Mouse (Mus musculus) liver, embryonic 14.5 days (tissue): ENCODE measurements around the gene Fgfr2. TPM values are rescaled to one million over a fixed set of nuclear protein-coding genes. Genes with fewer than 3 reads are reported as not detected.
A peak's percentile ranks its signal among the peaks of the same experiment; 100 is the strongest.

Source experiments
- ATAC-seq: fragments of 200-750 bp; cut with Nextera tagmentation; 2 replicates; pipeline ENCODE4 v1.8.0; 2017; ENCODE audit warnings: moderate number of reproducible peaks, mild to moderate bottlenecking, moderate library complexity; ENCODE audit not compliant: insufficient read depth
- DNase-seq, 3 experiments: peaks; one replicate each; pipeline ENCODE4 v3.0.0-alpha.2; 2012 to 2013; ENCODE audit warnings: low read depth in 3 of 3, low spot score in 3 of 3
- H3K27ac ChIP-seq: fragments of 300-500 bp; sonication (generic); 2 replicates; pipeline ENCODE4 v1.5.1; 2014; ENCODE audit warnings: moderate library complexity, mild to moderate bottlenecking, control low read depth, inconsistent platforms
- H3K27me3 ChIP-seq: fragments of 300-500 bp; sonication (generic); 2 replicates; pipeline ENCODE4 v1.6.1; 2014; ENCODE audit warnings: mild to moderate bottlenecking, low read length, moderate library complexity; ENCODE audit not compliant: control insufficient read depth, insufficient read depth
- H3K36me3 ChIP-seq: fragments of 300-500 bp; sonication (generic); replicated peaks from 2 replicates; pipeline ENCODE4 v1.6.1; 2014; ENCODE audit warnings: low read depth; ENCODE audit not compliant: control insufficient read depth, insufficient read depth
- H3K4me1 ChIP-seq, 2 experiments: fragments of 200-500 bp in 1 of 2; fragments of 300-500 bp in 1 of 2; sonication (generic) in 1 of 2; replicated peaks; 2 replicates each; pipeline ENCODE4 v1.6.1; 2012 to 2014; ENCODE audit warnings: antibody characterized with exemption in 1 of 2, inconsistent platforms in 1 of 2, low read length in 1 of 2; ENCODE audit not compliant: control insufficient read depth in 2 of 2, insufficient read depth in 2 of 2
- H3K4me2 ChIP-seq: fragments of 300-500 bp; sonication (generic); 2 replicates; pipeline ENCODE4 v1.6.1; 2014; ENCODE audit warnings: low read depth, mild to moderate bottlenecking, control low read depth, moderate library complexity
- H3K4me3 ChIP-seq, 2 experiments: fragments of 200-500 bp in 1 of 2; fragments of 300-500 bp in 1 of 2; sonication (generic) in 1 of 2; 2 replicates each; pipeline ENCODE4 v1.5.1; 2012 to 2014; ENCODE audit warnings: low read depth in 2 of 2, low read length in 2 of 2, mild to moderate bottlenecking in 2 of 2, control low read depth in 1 of 2, inconsistent platforms in 1 of 2, moderate library complexity in 1 of 2; ENCODE audit not compliant: insufficient read depth in 1 of 2
- H3K9ac ChIP-seq: fragments of 300-500 bp; sonication (generic); replicated peaks from 2 replicates; pipeline ENCODE4 v1.6.1; 2014; ENCODE audit warnings: mild to moderate bottlenecking, control low read depth, moderate library complexity
- H3K9me3 ChIP-seq: fragments of 300-500 bp; sonication (generic); 2 replicates; pipeline ENCODE4 v1.6.1; 2016; ENCODE audit warnings: low read length, mixed read lengths; ENCODE audit not compliant: control insufficient read depth
- CTCF ChIP-seq: IDR thresholded peaks from 2 replicates; pipeline ENCODE4 v1.5.1; 2016; ENCODE audit warnings: antibody characterized with exemption, low read depth, control low read depth
- EP300 ChIP-seq: IDR thresholded peaks from 2 replicates; pipeline ENCODE4 v1.6.1; 2016; ENCODE audit warnings: antibody characterized with exemption, low read depth
- WGBS: fragments of 180-500 bp; shearing (Covaris S2); extraction: QIAGEN DNeasy Blood & Tissue Kit; methylation state at CpG from one replicate; pipeline ENCODE4 v1.1.7; 2014; ENCODE audit not compliant: insufficient replicate concordance; 5-methylcytosine and 5-hydroxymethylcytosine counted together
- polyA plus RNA-seq, 2 experiments: library from polyadenylated mRNA; depleted of rRNA in 1 of 2; stranded (reverse) in 1 of 2; unstranded in 1 of 2; fragments of >200 nt; fragmentation: Nextera tagmentation in 1 of 2; extraction: Ambion mirVana in 1 of 2; gene quantifications; 2 replicates each; pipeline versions ENCODE4 v1.2.1 to v1.2.3; 2012 to 2014

The Fgfr2 gene
- polyA plus RNA-seq, 2 experiments, result 7.9 to 8.8 TPM

DNA sequence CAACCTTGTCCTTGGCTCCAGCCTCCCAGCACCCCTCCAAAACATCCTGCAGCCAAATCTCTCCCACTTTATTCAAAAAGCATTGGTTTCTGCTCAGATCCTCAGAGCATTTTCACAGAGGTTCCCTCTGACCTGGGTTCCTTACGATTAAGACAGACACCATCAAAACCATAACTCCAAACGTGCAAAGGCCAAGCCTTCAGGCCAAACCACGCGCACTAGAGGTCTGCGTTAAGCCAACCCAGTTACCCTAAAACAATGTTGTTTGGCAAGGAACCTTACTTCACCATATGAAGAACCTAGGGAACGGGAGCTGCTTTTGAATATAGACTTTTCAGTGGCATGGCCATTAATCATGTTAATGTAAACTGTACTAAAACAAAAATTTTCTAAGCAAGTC, 313.4 kb downstream of the Fgfr2 start:
- TF ChIP-seq CTCF (no peak), EP300 (no peak)
- Histone ChIP-seq H3K4me2 (peak overlapping the region; percentile 47), H3K9me3 (no peaks in the 10 kb centered on the region), H3K9ac (no peak overlapping the region), H3K27ac (no peak overlapping the region), H3K4me1 (peaks cover 34 to 50% of the 10 kb centered on the region in 2 experiments), H3K36me3 (no peaks in the 10 kb centered on the region), H3K4me3 (no peak overlapping the region), H3K27me3 (peaks cover 10% of the 10 kb centered on the region)
- DNase-seq (no peak), ATAC-seq (no peak)
- 58% methylated on average over 6 of the region's 6 CpGs for WGBS

DNA sequence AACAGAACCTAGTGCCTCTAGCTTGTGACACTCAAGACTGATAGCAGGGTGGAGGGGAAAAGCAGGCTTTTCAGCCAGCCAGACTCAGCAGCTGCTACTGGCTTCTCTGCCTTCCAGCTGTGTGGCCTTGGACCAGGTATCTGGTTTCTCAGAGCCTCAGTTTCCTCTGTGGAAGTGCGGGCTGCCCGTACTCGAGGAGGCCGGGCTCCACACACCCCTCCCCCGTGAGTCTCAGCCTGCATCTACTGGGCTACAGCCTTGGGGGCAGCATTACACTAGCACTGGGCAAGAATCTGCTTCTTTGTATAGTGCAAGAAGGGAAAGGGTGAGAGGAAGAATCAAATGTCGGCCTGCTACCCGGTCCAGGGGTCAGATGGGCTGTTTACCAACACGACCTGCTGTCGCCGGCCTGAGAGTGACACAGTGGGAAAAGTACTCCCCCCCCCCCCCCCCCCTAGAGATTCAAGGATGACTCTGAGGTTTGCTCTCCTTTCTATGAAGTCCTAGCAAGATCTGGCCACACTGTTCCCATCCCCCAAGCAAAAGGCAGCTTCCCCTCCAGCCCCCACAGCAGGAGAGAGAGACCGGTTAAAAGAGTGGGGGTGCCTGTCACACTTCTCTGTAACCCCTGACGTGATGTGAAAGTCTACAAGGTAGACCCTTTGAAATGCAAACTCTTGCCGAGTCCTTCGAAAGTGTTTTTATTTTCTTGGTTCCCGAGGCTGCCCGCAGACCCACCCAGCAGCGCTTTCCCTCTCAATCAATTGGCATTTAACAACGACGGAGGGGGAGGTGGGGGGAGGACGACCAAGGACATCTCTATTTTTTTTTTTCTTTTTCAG, 314.1 kb downstream of the Fgfr2 start:
- H3K9me3 ChIP-seq, result no peaks in the 10 kb centered on the region
- WGBS, result 12% methylated on average over 20 of the region's 20 CpGs
- H3K36me3 ChIP-seq, result no peaks in the 10 kb centered on the region
- H3K9ac ChIP-seq, result peak overlapping the region; percentile 39
- H3K4me1 ChIP-seq, result peaks cover 40 to 55% of the 10 kb centered on the region in 2 experiments
- peaks cover 10% of the 10 kb centered on the region for H3K27me3 ChIP-seq
- TF ChIP-seq CTCF (0 out of 2 replicates have a peak, but pooled peaks have one; percentile 18), EP300 (no peak)
- DNase-seq, result no peak
- ATAC-seq, result no peak
- no peak overlapping the region for H3K4me3 ChIP-seq
- peak overlapping the region; percentile 60 for H3K27ac ChIP-seq
- H3K4me2 ChIP-seq, result peak overlapping the region; percentile 47

DNA sequence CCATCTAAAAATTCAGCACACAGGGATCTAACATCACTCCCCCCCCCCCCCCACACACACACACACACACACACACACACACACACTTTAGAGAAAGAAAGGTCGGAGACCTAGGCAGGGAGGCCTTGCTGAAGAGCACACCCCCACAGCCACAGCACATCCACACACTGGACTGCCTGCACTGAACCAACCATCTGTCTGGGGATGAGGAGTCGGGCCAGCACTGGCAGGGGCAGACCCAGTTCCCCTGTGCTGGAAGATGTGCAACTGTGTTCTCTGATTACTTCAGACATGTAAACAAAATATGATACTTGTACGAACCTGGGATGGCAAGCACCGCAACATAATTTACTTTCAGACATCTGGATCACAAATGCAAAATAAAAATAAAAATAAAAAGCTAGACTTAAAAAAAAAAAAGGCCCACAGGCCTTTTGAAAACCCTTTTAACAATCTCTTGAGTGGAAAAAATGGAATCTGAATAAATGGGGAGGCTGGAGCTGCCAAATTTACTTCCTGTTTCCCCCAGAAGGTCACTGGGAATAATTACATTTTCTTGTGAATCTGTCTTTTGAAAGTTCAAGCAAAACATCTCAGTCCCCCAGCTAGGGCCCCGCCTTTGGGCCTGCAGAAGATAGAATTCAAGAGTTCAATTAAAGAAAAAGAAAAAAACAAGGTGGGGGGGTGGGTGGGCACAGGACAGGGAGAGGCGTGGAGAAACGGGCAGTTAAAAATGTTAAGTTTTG, 314.9 kb downstream of the Fgfr2 start:
- Histone ChIP-seq H3K9ac (no peak overlapping the region; the same call in 1 of the 2 replicates), H3K4me1 (peaks cover 44 to 59% of the 10 kb centered on the region in 2 experiments), H3K9me3 (no peaks in the 10 kb centered on the region), H3K27me3 (peaks cover 2% of the 10 kb centered on the region; the same call in 1 of the 2 replicates), H3K4me2 (no peak overlapping the region), H3K36me3 (no peaks in the 10 kb centered on the region), H3K4me3 (no peak overlapping the region), H3K27ac (peak overlapping the region; percentile 60; the same call in 1 of the 2 replicates)
- ATAC-seq, result no peak
- TF ChIP-seq CTCF (no peak), EP300 (no peak)
- no peak for DNase-seq
- WGBS, result 73% methylated on average over 7 of the region's 7 CpGs

DNA sequence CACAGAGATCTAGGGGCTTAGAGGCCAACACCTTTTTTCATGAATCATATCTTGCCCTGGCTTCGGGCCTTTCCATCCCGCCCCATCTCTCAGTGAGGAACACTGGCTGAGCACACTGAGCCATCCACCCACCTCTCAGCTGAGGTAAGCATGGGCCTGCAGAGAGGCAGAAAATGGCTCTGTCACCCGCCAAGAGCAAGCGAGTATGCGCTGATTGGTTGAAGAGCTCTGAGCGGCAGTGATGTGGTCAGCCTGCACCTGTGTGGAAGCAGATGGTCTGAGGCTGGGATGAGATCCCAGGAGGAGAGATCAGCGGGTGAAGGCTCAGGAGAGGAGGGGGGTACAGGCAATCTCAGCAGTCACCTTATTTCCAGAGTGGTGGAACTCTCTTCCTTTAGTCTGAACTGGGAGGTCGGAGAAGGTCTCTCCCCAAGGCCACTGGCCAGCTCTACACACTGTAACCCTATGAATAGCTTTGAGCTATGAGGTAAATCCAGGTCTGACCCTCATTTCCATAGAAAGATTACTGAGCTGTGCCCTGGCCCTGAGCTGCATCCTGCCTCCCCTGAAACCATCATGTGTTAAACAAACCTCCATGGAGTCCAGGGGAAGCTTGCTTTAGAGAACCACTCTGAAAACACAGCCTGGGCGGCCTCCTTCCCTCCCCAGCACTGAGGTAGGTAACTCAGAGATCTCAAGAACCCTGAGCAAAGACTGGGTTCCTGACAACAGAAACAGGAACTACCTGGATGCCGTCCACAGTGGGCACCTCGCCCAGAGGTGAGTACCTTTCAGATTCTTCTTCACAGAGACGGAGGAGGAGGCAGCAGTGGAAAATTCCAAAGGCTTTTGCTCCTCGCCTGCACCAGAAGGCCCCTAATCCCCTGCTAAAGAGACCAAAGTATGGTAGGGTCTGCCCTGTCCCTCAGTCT, 316.0 kb downstream of the Fgfr2 start:
- no peaks in the 10 kb centered on the region for H3K27me3 ChIP-seq
- H3K9me3 ChIP-seq, result no peaks in the 10 kb centered on the region
- peaks cover 44 to 59% of the 10 kb centered on the region in 2 experiments for H3K4me1 ChIP-seq
- ATAC-seq (no peak), DNase-seq (no peak)
- H3K9ac ChIP-seq, result no peak overlapping the region
- no peak overlapping the region for H3K4me3 ChIP-seq
- TF ChIP-seq EP300 (no peak), CTCF (no peak)
- H3K36me3 ChIP-seq, result no peaks in the 10 kb centered on the region
- no peak overlapping the region for H3K4me2 ChIP-seq
- no peak overlapping the region for H3K27ac ChIP-seq
- whole genome bisulfite sequencing, result 73% methylated on average over 13 of the region's 13 CpGs
